Mouse (Mus musculus): ENCODE data around the gene Gm49342. TPM values are rescaled to one million over a fixed set of nuclear protein-coding genes. Genes with fewer than 3 reads are reported as not detected.

Gene Gm49342
- total and polyA plus RNA-seq, 2 experiments from 2014 or later = 13.1 TPM; not detected in 1

GRCm38 (mm10) chr14:50979631-50980030 lies 35.3 kb downstream of the Gm49342 start:
- no peaks in the 10 kb centered on the region for H3K9me3 ChIP-seq (ENCODE audit: low read length)
- no peak overlapping the region for H3K4me3 ChIP-seq (ENCODE audit: low read depth, low read length)
- H3K27ac ChIP-seq (ENCODE audit: low read depth, low read length) = no peak overlapping the region
- no peak for TF ChIP-seq CTCF (IDR thresholded peaks at IDR 0.05; ENCODE audit: low read depth)
- H3K4me2 ChIP-seq (ENCODE audit: low read depth) = no peak overlapping the region
- DNase-seq (no peak), ATAC-seq (no peak)
- no peaks in the 10 kb centered on the region for H3K36me3 ChIP-seq (ENCODE audit: insufficient read depth)
- H3K9ac ChIP-seq = no peak overlapping the region
- H3K27me3 ChIP-seq (ENCODE audit: insufficient read depth, low read length) = no peaks in the 10 kb centered on the region
- no peaks in the 10 kb centered on the region for H3K4me1 ChIP-seq (ENCODE audit: insufficient read depth)

- no peaks in the 10 kb centered on the region for H3K27me3 ChIP-seq (ENCODE audit: insufficient read depth, low read length)
- H3K9me3 ChIP-seq (ENCODE audit: low read length) = no peaks in the 10 kb centered on the region
- WGBS = 43% methylated on average over 2 of the region's 2 CpGs
- ATAC-seq = peak; percentile 25; the same call in 1 of the 2 replicates
- no peak overlapping the region for H3K27ac ChIP-seq (ENCODE audit: low read depth, low read length)
- DNase-seq = no peak
- H3K4me2 ChIP-seq (ENCODE audit: low read depth) = no peak overlapping the region
- no peaks in the 10 kb centered on the region for H3K4me1 ChIP-seq (ENCODE audit: insufficient read depth)
- no peaks in the 10 kb centered on the region for H3K36me3 ChIP-seq (ENCODE audit: insufficient read depth)
- no peak overlapping the region for H3K4me3 ChIP-seq (ENCODE audit: low read depth, low read length)
- TF ChIP-seq CTCF (IDR thresholded peaks at IDR 0.05; ENCODE audit: low read depth) = no peak
- H3K9ac ChIP-seq = no peak overlapping the region
Observed at GRCm38 (mm10) chr14:50981207-50981606, 36.9 kb downstream of the Gm49342 start.

GRCm38 (mm10) chr14:50981837-50982236 lies 37.5 kb downstream of the Gm49342 start:
- Histone ChIP-seq H3K4me2 (ENCODE audit: low read depth) (no peak overlapping the region), H3K4me3 (ENCODE audit: low read depth, low read length) (no peak overlapping the region), H3K36me3 (ENCODE audit: insufficient read depth) (no peaks in the 10 kb centered on the region), H3K27me3 (ENCODE audit: insufficient read depth, low read length) (no peaks in the 10 kb centered on the region), H3K9ac (no peak overlapping the region), H3K9me3 (ENCODE audit: low read length) (no peaks in the 10 kb centered on the region), H3K27ac (ENCODE audit: low read depth, low read length) (no peak overlapping the region), H3K4me1 (ENCODE audit: insufficient read depth) (no peaks in the 10 kb centered on the region)
- ATAC-seq (no peak), DNase-seq (no peak)
- TF ChIP-seq CTCF (IDR thresholded peaks at IDR 0.05; ENCODE audit: low read depth) = no peak
- 90% methylated on average over 5 of the region's 5 CpGs for WGBS

- Histone ChIP-seq H3K9ac (no peak overlapping the region), H3K4me2 (ENCODE audit: low read depth) (no peak overlapping the region), H3K9me3 (ENCODE audit: low read length) (no peaks in the 10 kb centered on the region), H3K36me3 (ENCODE audit: insufficient read depth) (no peaks in the 10 kb centered on the region), H3K4me1 (ENCODE audit: insufficient read depth) (no peaks in the 10 kb centered on the region), H3K27ac (ENCODE audit: low read depth, low read length) (no peak overlapping the region), H3K27me3 (ENCODE audit: insufficient read depth, low read length) (no peaks in the 10 kb centered on the region), H3K4me3 (ENCODE audit: low read depth, low read length) (no peak overlapping the region)
- no peak for TF ChIP-seq CTCF (IDR thresholded peaks at IDR 0.05; ENCODE audit: low read depth)
- 87% methylated on average over 2 of the region's 2 CpGs for WGBS
- no peak for DNase-seq
- no peak for ATAC-seq
Observed at GRCm38 (mm10) chr14:50987668-50988067, 43.4 kb downstream of the Gm49342 start.

- H3K27me3 ChIP-seq (ENCODE audit: insufficient read depth, low read length) = no peaks in the 10 kb centered on the region
Observed at GRCm38 (mm10) chr14:50991037-50991436, 46.7 kb downstream of the Gm49342 start.

GRCm38 (mm10) chr14:50997088-50997487 lies 52.8 kb downstream of the Gm49342 start:
- DNase-seq (no peak), ATAC-seq (no peak)
- no peak for TF ChIP-seq CTCF (IDR thresholded peaks at IDR 0.05; ENCODE audit: low read depth)
- Histone ChIP-seq H3K9me3 (ENCODE audit: low read length) (no peaks in the 10 kb centered on the region), H3K4me2 (ENCODE audit: low read depth) (no peak overlapping the region), H3K4me1 (ENCODE audit: insufficient read depth) (no peaks in the 10 kb centered on the region), H3K27ac (ENCODE audit: low read depth, low read length) (no peak overlapping the region), H3K36me3 (ENCODE audit: insufficient read depth) (no peaks in the 10 kb centered on the region), H3K4me3 (ENCODE audit: low read depth, low read length) (no peak overlapping the region), H3K27me3 (ENCODE audit: insufficient read depth, low read length) (no peaks in the 10 kb centered on the region), H3K9ac (no peak overlapping the region)
- WGBS = 73% methylated on average over 3 of the region's 3 CpGs

More at GRCm38 (mm10) chr14:50991037-50991436, 46.7 kb downstream of the Gm49342 start:
- Histone ChIP-seq H3K9me3 (ENCODE audit: low read length) (no peaks in the 10 kb centered on the region), H3K4me3 (ENCODE audit: low read depth, low read length) (no peak overlapping the region), H3K36me3 (ENCODE audit: insufficient read depth) (no peaks in the 10 kb centered on the region), H3K4me1 (ENCODE audit: insufficient read depth) (no peaks in the 10 kb centered on the region), H3K9ac (no peak overlapping the region), H3K4me2 (ENCODE audit: low read depth) (no peak overlapping the region), H3K27ac (ENCODE audit: low read depth, low read length) (no peak overlapping the region)
- 87% methylated on average over 3 of the region's 3 CpGs for WGBS
- TF ChIP-seq CTCF (IDR thresholded peaks at IDR 0.05; ENCODE audit: low read depth) = no peak
- ATAC-seq = no peak
- DNase-seq = no peak

GRCm38 (mm10) chr14:50997999-50998666 lies 53.8 kb downstream of the Gm49342 start:
- 82% methylated on average over 2 of the region's 2 CpGs for WGBS
- Histone ChIP-seq H3K4me3 (ENCODE audit: low read depth, low read length) (no peak overlapping the region), H3K9ac (no peak overlapping the region), H3K4me2 (ENCODE audit: low read depth) (no peak overlapping the region), H3K27me3 (ENCODE audit: insufficient read depth, low read length) (no peaks in the 10 kb centered on the region), H3K4me1 (ENCODE audit: insufficient read depth) (no peaks in the 10 kb centered on the region), H3K27ac (ENCODE audit: low read depth, low read length) (no peak overlapping the region), H3K36me3 (ENCODE audit: insufficient read depth) (no peaks in the 10 kb centered on the region), H3K9me3 (ENCODE audit: low read length) (no peaks in the 10 kb centered on the region)
- no peak for TF ChIP-seq CTCF (IDR thresholded peaks at IDR 0.05; ENCODE audit: low read depth)
- ATAC-seq (no peak), DNase-seq (no peak)

Data from forebrain, postnatal 0 days (tissue).